Mouse (Mus musculus) large intestine, adult 2 months (tissue): ENCODE measurements at regions not wholly inside any gene's neighbourhood (a gene's known extent, or its start where the extent isn't known, plus 50 kb on each side); places are given as distances from the start of the nearest gene placed in this dataset.

Experiments used
- DNase-seq: peaks from one replicate; pipeline ENCODE4 v3.0.0-alpha.2; 2012; ENCODE audit warnings: low read depth, low spot score
- WGBS: fragments of 180-500 bp; shearing (Covaris S2); methylation state at CpG from one replicate; pipeline ENCODE4 v1.1.7; 2018; 5-methylcytosine and 5-hydroxymethylcytosine counted together

DNA sequence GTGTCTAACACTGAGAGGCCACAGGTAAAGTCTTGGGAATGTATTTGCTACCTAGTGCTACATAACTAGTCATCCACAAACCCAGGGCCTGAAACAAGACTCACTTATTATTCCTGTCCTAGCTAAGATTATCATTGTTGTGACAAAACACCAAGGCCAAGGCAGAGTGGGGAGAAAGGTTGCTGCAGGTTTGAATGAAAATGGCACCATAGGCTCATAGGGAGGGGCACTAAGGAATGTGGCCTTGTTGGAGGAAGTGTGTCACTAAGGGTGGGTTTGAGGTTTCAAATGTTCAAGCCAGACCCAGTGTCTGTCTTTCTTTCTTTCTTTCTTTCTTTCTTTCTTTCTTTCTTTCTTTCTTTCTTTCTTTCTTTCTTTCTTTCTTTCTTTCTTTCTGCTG lies 174.9 kb upstream of the Ctnnb1 start:
- DNase-seq = no peak

DNA sequence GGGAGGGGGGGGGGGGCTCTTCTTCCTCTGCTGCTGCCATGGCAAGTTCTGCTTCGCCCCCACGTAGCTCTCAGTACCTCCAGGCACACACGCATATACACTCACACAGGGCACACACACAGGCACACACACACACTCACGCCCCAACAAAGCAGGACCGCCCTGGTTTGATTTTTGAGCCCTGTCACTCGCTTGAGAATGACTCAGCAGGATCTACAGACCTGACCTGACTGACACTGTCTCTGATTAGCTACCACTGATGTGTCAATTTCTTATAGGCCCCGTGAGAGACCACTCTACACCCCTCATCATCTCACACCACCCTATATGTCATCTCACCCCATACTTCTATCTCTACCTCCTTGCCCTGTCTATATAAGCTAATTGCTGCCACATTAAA lies 173.5 kb upstream of the Ctnnb1 start:
- no peak for DNase-seq
- WGBS = 84% methylated on average over 7 of the region's 7 CpGs

DNA sequence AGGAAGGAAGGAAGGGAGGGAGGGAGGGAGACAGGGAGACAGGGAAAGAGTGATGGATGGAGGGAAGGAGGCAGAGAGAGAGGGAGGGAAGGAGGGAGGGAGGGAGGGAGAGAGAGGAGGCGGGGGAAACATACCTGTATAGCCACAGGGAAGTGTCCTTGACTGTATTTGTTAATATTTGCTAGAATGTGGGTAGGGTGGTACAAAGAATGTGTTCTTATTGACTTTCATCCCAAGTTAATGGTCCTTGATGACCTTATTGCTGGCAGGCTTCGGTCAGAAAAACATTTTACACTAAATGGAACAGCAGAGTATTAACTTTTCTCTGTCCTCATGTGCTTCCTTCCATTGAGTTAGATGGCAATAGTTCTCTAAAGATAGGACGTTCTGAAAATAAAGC lies 171.0 kb upstream of the Ctnnb1 start:
- no peak for DNase-seq
- 43% methylated on average over 3 of the region's 3 CpGs for WGBS

DNA sequence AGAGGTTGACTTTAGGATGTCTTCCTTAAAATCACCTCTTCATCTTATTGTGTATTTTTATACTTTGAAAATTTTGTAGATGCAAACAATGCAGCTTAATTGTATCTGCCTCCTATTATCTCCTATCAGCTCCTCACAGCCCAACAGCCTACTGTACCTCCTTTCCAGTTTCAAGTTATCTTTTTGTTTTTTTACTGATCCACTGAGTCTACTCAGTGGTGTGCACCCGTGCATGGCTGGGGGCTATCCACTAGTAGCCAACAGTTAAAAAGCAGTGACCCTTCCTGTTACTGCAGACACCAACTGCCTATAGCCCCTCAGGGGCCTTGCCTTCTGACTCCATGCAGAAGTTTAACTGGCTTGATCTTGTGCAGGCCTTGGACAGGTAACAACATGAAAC lies 170.4 kb upstream of the Ctnnb1 start:
- no peak for DNase-seq
- WGBS = 32% methylated on average over 1 of the region's 1 CpGs

DNA sequence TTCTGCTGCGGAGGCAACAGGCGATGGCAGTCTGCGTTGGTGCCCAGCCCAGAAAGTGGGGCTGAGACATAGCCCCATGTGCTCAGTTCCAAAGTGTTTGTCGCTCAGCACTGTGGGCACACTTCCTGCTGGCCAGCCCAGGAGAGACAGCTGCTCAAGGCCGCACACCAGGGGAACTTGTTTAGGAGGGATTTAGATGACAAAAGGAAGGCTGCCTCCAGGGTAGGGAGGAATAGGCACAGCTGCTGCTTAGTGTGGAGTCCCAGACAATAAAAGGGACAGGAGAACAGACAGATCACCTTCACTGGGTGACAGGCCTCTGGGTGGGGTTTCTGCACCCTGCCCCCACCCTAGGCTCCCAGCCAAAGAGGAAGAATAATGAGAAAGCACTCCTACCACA lies 169.2 kb upstream of the Ctnnb1 start:
- WGBS = 31% methylated on average over 5 of the region's 5 CpGs
- DNase-seq = peak; percentile 81

DNA sequence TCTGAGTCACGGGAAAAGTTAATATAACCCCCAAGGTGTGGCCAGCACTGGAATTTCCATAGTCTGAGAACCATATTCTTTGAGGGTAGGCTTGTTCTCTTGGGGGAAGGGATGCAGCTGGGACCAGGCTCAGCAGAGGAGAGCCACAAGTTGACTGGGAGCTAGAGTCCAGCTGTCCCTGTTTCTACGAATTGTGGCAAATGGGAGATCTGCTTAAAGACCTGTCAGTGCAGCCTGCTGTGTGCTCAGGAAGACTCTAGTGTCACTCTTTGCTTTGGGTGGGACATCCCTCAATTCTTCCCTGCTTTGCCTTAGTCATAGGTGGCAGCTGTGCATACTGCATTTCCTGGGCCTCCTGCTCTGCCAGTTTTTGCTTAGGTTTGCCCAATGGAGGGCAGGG lies 165.2 kb upstream of the Ctnnb1 start:
- WGBS = 36% methylated on average over 2 of the region's 2 CpGs
- DNase-seq = no peak

DNA sequence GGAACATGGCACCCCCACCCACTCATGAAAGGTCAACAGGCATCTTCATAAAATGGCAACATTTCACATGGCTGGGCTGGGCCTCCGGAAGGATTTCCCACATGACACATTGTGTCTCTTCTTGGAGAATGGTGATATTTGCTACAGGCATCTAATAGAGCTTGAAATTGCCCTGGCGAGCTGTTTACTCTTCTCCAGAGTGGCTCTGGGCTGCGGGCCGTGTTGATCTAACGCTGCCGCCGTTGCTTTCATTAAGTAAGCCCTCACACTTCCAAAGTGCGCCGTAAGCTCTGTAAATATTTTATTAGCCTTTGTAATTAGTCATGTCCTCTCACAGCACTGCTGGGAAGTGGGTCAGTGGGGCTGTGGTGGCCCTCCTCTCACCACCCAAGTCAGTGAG lies 164.4 kb upstream of the Ctnnb1 start:
- 24% methylated on average over 9 of the region's 9 CpGs for WGBS
- DNase-seq = no peak

DNA sequence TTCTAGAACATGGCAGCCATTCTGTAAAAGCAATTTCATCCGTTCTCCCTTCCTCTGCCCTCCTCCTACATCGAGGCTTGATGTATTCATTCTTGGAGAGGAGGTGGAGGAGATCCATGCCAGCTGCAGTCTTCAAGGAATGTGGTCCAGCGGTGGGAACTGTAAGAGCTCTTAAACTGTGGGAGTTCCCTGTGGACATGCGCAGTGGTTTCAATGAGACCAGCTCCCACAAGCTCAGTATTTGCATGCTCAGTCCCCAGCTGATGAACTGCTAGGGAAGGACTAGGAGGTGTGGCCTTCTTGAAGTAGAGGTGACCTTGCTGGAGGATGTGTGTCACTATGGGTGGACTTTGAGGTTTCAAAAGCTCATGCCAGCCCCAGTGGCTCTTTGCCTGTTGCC lies 163.7 kb upstream of the Ctnnb1 start:
- DNase-seq = no peak
- 78% methylated on average over 4 of the region's 4 CpGs for WGBS

DNA sequence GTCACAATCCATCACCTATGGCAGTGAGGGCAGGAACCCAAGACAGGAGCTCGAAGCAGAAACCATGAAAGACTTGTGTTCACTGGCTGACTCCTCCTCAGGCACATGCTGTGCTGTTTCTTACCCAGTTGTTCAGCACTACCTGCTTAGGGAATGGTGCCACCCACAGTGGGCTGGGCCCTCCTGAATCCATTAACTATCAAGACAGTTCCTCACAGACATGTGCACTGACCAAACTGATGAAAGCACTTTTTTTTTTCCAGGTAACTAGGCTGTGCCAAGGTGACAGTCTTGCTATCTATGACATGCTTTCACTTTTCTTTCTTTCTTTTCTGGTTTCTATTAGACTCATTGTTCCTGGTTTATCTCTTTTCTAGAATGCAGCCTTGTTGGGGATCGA lies 162.1 kb upstream of the Ctnnb1 start:
- DNase-seq = no peak
- 87% methylated on average over 2 of the region's 2 CpGs for WGBS

DNA sequence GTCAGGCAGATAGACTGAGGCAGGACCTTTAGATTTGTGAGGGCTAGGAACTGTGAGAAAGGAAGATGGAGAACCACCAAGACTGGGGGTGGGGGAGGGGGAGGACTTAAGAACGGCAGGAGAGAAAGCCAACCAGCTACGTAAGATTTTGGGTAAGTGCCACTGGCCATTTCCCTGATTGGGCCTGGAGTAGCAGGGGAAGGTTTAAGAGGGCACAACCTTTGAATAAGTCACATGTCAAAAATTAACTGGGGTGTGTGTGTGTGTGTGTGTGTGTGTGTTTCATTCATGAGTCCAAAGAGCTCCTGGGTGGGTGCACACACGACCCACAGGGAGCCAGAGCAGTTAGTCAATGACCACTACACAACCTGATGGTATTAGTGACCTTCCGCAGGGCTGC lies 161.6 kb upstream of the Ctnnb1 start:
- DNase-seq = no peak

DNA sequence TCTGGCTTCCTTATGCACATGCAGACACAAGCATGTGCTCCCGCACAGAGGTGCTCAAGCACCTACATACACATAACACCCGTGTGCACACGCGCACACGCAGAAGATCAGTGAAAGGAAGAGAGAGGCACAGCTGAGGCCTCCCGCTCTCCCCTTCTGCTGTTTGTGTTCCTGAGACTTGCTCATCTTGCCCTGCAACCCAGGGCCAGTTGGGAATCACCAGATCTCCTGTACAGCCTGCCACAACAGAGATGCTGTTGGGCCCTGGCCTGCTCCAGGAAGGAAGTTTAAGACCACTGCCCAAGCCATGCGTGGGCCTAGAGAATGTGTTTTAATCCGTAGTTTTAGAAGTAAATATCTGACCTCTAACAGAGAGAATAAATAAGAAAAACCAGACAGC lies 160.0 kb upstream of the Ctnnb1 start:
- no peak for DNase-seq
- 83% methylated on average over 8 of the region's 8 CpGs for WGBS

More for the DNA sequence above, 161.6 kb upstream of the Ctnnb1 start:
- 83% methylated on average over 4 of the region's 4 CpGs for WGBS

DNA sequence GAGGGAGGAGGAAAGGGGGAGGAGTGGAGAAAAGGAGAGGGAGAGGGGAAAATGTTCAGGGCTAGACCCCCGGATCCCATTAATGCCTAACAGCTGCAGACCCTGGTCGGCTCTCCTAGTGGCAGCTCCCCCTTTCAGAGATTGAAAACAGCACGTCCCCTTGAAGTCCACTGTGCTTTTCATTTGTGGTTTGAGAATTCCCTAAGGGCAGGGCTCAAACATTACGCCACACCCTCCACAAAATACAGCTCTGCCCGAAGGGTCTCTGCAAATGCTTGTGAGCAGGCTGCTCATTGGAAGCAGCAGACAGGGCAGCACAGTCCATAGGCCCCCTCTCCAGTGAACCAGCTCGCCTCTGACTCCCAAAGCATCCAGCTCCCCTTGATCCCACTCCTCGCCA lies 159.3 kb upstream of the Ctnnb1 start:
- DNase-seq = no peak
- 43% methylated on average over 7 of the region's 7 CpGs for WGBS

DNA sequence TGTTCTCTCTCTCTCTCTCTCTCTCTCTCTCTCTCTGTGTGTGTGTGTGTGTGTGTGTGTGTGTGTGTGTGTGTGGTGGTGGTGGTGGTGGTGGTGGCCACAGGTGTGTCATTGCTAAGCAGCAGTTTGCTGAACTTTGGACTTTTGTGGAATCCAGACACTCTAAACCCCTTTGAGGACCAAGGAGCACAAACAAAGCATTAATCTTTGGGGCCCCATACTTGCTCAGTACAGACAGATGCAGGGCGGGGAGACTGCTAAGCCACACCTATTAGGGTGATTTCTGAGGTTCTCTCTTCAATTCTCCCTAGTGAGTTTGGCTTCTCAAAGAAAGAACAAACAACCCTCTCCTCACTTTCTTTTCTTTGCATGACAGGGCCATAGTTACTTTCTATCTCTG lies 158.1 kb upstream of the Ctnnb1 start:
- 15% methylated on average over 1 of the region's 1 CpGs for WGBS

DNA sequence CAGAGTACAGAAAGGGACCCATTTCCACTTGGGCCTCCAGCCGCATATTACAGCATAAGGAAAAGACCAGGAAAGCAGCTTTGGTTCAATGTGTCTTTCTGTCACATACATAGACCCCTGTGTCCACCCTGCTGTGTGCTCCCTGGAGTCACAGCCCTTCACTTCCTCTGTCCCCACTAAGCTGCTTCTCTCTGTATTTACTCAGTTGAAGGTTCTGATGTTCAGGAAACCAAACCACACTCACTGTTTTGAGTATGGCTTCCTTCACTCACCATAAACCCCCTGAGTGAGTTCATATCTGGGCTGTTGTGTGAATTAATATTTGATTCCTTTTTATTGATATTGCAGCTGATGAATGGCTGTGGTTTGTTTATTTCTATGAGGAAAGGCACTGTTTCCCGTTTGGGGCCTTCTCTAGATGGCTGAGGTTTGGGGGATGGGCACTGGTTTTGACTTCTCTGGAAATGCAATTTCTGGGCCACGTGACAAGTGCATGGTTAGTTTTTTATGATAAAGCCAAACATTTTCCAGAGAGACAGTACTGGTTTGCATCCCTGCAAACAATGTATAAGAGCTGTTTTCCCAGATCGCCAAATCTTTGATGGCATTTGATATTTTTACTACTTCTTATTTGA lies 157.0 kb upstream of the Ctnnb1 start:
- DNase-seq = no peak
- WGBS = 50% methylated on average over 4 of the region's 4 CpGs

More for the DNA sequence above, 158.1 kb upstream of the Ctnnb1 start:
- DNase-seq = no peak

DNA sequence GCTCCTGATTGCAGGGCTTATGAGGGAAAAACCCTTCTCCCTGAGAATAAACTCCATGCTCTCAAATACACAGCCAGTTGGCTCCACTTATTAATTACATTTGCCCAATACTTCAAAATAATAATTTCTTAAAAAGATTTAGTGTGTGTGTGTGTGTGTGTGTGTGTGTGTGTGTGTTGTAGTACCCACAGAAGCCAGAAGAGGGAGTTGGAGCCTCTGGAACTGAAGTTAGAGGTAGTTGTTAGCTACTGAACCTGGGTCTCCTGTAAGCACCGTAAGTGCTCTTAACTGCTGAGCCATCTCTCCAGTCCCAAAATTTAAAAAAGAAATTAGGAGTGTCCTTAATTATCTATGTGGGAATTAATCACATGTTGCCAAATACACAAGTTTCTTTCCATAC lies 154.8 kb upstream of the Ctnnb1 start:
- no peak for DNase-seq
- WGBS = 97% methylated on average over 1 of the region's 1 CpGs

DNA sequence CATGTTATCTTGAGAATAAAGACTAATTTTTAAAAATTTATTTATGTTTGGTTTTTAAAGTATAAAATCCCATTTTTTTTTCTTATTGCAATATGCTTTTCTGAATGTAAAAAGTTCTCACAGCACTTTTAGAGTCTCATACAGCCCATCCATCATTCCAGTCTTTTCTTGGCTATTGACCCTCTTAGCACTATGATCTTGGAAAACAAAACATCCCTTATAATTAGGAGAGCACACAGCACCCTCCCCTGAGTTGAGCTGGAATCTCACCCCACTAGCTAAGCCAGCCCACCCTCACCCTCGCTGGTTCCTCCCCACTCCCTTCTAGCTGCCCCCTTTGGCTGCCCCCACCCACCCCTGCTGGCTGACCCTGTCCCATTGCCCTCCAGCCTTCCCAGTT lies 154.2 kb upstream of the Ctnnb1 start:
- DNase-seq = no peak
- 34% methylated on average over 1 of the region's 1 CpGs for WGBS

DNA sequence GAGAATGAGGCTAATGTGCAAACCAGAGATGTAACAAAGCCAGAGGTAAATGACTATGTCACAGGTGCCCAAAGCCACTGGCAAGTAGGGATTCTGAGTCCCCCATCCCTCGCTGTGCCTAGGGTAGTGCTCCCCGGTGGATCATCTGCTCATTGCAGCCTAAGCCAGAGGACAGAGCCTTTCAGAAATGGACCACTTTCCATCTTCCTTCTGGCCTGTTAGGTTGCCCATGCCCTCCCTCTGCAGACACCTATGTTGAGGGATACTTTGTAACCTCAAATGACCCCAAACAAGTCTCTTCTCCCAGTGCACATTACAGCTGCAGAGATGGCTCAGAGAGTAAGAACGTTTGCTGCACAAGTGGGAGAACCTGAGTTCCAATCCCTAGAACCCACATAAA lies 153.3 kb upstream of the Ctnnb1 start:
- 65% methylated on average over 3 of the region's 3 CpGs for WGBS
- no peak for DNase-seq

DNA sequence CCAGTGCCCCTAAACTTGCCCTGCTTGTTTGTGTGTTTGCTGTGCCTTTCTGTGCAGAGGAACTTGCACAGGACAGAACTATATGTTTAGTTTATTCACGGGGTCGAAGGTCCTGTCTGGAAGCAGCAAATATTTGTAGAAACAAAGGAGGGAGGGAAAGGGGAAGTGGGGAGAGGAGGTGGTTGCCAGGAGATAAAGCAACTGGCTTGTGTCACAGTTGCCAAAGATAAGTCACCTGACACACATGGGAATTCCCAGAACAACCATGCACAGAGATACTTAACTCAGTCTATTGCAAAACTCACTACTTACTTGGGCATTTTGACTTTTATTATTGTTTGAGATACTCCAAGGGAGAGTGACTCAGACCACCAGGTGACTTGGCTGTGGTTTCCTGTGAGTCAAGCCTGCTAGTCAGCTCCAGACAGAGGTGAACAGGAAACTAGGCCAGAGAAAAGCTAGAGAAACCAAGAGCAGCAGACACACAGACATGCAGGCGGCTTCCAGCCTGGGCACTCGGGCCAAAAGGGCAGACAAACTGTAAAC lies 152.5 kb upstream of the Ctnnb1 start:
- 3% methylated on average over 4 of the region's 4 CpGs for WGBS
- DNase-seq = peak; percentile 94

DNA sequence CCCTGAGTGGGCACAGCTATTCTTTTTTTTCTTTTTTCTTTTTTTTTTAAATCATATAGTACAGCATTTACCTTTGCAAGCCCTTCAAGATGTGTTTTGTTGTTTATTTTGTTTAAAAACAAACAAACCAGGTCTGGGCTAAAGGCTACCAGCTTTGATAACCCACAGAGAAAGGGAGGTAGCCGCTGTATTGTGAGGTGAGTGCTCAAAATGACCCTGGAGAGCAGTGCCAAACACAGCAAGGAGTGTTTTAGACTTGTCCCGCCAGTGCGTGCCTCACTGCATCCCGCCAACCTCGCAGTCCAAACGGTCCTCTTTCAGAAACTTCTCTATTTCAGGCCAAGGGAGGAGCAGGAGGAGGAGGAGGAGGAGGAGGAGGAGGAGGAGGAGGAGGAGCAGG lies 152.0 kb upstream of the Ctnnb1 start:
- WGBS = 10% methylated on average over 6 of the region's 6 CpGs

DNA sequence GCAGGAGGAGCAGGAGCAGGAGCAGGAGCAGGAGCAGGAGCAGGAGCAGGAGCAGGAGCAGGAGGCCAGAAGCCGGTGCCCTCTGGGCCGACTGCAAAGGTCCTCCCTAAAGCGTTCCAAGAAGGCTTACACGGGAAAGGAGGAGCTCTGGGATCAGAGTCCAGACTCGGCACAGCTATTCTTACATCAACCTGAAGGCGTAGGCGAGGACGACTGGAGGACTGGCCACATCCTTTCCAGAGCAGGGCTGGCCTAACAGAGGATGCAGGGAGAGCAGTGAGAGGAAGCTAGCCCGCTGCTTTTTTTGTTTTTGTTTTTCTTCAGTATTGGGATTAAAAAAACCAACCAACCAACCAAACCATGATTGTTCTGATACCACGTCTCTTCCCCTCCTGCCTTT lies 151.5 kb upstream of the Ctnnb1 start:
- DNase-seq = no peak
- WGBS = 36% methylated on average over 10 of the region's 10 CpGs

More for the DNA sequence above, 152.0 kb upstream of the Ctnnb1 start:
- DNase-seq = no peak

DNA sequence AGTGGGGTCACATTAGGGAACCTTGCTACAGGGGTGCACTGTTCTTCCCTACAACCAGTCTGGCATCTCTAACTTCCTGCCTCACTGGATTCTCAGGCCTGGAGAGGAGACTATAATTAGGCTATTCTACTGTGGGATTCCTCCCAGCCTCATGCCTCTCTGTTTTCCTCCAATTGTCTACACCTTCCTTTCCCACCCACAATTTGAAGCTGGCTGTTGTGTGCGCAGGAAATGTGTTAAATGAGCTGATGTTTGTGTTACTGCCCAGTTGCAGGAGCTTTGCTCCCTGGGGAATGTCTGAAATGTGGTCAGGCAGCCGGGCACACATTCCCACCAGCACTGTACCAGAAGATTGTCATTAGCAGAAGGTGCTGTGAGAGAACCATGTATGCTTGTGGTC lies 150.6 kb upstream of the Ctnnb1 start:
- DNase-seq = no peak
- 67% methylated on average over 2 of the region's 2 CpGs for WGBS

DNA sequence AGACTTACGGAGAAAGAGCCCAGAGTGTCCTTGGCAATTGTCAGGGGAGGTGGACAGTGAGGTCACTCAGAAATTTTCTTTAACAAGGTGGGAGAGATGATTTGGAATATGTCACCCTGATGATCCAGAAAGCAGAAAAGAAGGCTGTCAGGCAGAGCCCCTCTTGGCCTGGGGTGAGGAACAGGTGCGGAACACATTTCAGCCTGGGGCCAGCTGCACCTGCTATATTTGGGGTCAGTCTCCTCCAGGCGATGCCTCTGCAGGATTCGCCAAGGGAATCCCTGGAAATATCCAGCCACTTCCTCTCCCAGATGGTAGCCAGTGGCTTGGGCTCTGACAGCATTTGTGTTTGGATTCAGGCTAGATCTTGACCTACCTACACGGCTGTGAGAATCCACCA lies 134.8 kb upstream of the Ctnnb1 start:
- DNase-seq = no peak
- WGBS = 82% methylated on average over 5 of the region's 5 CpGs
